Mouse (Mus musculus) c-Kit-positive CD71-negative TER-119-negative erythroid progenitor cells, embryonic 14.5 days (primary cell): ENCODE measurements around the gene Zfp213.

Experiments used
- DNase-seq: peaks from one replicate; pipeline ENCODE4 v3.0.0-alpha.2; 2013; ENCODE audit warnings: low read depth

Gene Zfp213

DNA sequence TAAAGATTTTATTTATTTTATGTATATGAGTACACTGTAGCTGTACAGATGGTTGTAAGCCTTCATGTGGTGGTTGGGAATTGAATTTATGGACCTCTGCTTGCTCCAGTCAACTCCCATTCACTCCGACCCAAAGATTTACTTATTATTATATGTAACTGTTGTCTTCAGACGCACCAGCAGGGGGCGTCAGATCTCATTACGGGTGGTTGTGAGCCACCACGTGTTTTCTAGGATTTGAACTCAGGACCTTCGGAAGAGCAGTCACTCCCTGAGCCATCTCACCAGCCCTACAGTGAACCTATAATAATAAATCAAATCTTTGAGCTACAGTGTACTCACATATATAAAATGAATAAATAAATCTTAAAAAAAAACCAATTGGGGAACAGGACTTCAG lies 8.0 kb upstream of the Zfp213 start:
- DNase-seq: no peak

DNA sequence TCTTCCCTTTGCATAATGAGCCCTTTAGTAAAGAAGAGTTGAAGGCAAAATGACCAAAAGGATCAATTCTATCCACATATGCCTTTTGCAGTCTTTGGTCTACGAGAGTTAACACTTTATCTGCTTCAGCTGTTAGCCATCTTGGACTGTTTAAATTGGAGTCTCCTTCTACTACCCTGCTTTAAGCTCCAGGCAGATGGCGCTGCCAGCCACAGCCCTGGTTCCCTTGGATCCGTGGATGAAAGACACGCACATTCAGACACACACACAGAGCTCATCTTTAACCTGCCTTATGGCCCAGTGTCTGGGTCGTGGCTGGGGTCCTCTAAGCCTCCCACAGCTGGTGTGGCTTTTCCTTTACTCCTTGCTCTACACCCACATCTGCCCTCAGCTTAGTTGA lies 7.0 kb upstream of the Zfp213 start:
- DNase-seq: no peak

DNA sequence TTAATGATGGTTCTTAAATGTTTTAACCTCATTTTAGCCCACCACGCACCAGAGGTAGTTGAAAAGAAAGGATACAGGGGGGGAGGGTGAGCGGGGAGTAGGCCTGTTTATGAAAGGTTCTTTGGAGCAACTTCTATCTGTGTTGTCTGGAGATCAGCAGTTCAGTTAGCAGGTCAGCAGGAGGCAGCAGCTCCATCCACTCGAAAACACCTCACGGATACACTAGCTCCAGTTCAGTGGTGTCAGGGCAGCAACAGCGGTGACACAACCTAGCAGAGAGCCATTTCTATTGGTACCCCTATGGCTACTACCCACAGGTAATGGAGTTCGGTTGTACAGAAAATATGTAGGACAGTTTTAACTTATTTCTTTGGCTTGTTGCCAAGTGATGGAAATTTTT lies 6.0 kb upstream of the Zfp213 start:
- no peak for DNase-seq

DNA sequence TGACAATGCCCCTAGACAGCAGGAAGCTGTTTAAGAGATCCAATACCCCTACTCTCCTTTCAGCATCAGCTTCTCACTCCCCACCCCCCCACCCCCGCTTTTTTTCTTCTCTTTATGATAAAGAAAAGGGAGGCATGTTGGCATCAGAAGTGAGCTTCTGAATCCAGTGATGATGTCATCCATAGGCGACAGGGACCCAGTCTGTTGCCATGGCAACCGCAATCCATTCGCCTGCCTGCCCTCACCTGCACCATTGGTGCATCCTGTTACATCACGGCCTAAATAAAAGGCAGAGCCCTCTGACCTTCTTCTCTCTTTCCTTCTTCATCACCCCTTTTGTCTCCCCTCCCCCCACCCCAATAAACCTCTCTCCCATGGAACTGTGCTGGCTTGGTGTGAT lies 4.3 kb upstream of the Zfp213 start:
- no peak for DNase-seq

DNA sequence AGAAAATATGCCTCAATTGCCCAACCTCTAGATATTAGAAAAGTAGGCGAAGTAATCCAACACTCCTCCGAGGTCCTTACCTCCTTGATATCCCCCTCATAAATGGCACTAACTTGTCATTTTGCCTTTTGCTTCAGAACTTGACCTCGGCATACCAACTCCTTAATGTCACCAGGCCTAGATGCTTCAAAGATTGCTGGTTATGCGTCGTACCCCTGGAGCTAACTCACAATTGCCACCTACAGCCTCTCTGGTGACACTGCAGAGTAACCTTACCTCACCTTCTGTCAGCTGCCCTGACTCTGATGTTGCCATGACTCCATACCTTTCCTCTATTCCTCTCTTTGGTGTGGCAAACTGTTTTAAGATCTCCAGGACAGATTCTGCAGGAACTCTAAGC lies 2.7 kb upstream of the Zfp213 start:
- no peak for DNase-seq

DNA sequence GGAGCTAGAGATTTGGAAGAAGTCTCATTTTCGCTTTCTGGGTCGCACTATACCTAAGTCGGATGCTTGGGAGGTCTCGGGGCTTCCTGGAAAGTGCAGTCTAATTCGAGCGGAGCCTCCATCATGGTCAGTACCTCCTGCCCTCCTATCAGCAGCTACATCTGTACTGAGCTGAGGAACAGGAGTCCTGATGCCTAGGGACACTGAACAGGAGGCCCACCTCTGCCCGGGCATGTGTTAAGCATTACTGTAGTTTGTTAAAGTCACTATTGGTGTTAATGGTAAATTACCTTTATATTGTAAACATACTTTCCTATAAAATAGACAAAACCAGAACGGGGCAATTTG lies 304 bp upstream of the Zfp213 start:
- no peak for DNase-seq

DNA sequence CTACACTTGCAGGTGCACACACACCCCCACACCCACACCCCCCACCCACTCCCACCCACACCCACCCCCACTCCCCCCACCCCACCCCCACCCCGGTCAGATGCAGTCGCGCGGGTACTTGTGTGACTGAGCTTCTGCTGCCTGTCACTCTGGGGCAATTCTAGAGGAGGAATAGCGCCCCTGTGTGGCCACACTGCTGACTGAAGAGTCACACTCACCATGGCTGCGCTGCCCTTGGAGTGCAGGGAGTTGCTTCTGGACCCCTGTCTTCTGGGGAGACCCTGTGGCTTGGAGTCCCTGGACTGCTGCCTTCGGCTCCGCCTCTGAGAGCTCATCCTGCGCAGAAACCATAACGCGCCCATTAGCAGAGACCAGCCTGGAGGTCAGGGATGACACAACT lies 4.3 kb downstream of the Zfp213 start:
- DNase-seq: no peak

DNA sequence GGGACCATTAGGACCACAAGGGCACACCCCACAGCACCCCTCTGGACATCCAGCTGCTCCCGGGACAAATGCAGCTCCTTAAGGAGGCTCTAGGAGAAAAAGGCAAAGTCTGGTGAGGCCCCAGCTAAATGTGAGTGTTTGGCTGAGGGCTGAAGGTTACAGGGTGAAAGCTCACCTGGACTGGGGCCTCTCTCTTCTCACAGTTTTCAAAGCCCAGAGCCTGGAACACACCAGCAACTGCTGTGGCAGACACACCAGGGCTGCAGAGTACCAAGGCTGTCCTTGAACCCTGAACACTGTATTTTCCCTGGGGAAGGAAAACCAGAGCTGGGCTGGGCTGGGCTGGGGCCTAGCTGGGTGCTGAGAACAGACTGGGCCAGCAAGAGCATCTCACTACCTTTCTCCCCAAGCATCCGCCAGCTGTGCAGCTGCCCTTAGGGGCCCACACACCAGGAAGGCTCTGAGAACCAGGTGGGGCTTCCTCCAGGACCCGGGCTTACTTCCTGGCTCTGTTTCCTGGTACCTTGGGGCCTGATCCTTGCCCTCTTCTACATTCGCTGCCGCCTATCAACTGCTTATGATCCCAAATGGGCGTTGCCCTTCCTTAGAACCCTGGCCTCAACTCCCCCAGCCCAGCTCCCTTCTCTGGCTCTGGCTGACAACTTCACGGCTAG lies 8.7 kb downstream of the Zfp213 start:
- DNase-seq: no peak

DNA sequence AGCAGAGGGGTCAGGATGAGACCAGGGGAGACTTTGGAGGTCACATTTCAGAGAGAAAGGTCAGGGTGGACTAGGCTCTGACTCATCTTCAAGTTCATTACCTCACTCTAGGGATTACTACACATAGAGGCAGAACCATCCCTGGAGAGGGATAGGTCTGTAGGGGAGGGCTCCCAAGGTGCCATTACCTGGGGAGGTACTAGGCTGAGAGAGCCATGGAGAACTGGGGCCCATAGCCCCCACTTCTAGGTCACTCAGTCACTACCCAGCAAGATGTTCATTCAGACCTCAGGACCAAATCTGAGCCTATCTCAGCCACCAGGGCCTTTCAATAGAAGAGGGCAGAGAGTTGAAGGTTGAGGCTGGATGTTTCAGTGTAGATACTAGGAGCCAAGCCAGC lies 9.7 kb downstream of the Zfp213 start:
- no peak for DNase-seq

DNA sequence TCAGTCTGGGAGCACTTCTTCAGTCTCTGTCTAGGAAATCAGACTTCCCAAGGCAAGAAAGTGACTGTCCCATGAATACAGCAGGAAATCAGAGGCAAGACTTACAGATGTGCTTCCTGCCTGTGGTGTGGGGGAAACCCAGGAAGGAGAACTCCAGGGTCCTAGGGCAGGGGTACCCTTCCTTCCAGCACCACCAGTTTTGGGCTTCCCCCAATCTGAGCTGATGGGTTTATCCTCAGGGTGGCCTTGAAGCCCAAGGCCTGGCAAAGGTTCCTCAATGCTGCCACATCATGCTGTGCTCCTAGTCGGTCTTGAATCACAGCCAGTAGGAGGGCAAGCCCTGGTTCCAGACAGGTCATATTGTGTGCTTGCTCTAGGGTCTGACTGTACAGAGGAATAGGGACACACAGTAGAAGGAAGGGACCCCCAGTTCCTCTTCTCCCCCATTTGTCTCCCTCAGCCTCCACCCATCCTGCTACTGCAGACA lies 10.4 kb downstream of the Zfp213 start:
- no peak for DNase-seq

DNA sequence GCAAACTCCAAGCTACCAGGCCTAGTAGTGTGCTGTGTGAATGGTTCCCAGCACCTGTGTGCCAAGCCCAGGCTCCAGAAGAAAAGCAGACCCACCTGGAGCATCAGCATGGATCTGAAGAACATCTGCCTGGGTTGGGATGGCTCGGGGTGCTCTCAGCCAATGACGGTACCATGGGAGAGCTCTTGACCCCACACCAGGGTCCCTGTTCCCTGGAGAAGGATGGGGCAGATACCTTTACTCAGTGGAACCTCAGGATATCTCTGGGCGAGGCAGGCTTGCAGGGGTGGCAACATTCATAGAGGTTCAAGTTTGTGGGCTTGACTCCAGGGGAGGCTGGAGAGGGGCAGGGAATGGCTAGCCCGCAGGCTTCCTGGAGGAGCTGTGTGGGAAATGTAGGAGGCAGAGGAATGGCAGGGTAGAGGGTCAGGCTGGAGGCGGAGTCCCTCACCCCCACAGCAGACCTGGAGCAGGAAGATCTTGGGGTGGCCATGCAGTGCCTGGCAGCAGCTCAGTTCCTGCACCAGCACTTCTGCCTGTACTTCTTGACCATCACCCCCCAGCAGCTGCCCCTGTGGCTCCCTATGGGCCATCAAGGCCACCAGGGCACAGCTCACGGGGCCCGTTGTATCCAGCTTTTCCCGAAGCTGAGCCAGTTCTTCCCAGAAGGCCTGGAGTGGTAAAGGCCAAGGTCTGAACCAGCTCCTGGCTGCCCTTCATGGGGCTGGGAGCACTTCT lies 11.0 kb downstream of the Zfp213 start:
- DNase-seq: no peak

DNA sequence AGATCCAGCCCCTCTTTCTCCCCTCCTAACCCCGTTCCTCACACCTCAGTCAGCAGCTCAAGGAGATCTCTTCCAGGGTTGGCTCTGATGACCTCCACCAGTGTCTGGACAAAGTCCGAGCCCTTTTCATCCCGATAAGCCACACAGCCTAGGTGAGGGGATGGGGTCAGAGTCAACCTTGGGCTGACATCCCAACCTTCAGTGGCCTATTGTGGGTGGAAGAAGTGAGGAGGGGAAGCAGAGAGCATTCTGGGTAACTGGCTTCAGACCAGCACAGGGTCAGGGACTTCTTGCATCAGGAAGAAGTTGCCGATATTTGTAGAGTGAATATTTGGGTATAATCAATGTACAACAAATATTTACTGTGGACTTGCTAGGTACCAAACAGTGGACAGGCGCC lies 12.1 kb downstream of the Zfp213 start:
- no peak for DNase-seq

DNA sequence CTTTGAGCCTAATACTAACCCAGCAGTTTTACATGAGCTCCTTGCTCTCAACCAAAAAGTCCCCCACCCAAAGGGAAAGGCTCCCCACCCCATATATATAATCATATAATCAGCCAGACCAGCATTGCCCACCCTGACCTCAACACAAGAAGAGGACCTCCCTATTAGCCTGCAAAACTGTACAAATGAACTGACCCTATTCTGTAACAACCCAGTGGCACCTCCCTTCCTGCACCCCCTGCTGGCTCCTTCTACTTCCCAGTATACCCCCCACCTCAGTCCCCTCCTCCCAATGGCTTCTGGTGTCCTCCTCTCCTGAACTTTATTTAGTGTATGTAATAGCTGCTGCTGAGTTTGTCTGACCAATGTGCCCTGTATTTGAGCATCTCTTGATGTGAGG lies 12.6 kb downstream of the Zfp213 start:
- no peak for DNase-seq

DNA sequence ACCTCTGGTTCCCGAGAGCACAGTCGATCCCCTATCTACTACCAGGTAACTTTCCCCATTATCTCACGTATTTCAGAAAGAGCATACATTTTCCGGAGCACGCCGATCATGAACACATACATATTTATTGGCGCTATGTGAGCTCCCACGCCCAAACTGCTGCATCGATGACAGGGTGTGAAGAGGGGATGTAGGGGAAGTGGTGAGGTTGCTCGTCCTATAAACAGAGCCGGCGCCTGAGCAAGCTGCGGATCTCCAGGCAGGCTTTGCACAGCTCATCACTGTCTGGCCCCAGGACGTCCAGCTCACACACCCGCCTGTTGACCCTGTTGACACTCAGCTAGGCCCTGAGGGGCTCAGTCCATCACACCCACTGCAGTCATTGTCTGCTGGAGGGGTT lies 13.2 kb downstream of the Zfp213 start:
- no peak for DNase-seq

DNA sequence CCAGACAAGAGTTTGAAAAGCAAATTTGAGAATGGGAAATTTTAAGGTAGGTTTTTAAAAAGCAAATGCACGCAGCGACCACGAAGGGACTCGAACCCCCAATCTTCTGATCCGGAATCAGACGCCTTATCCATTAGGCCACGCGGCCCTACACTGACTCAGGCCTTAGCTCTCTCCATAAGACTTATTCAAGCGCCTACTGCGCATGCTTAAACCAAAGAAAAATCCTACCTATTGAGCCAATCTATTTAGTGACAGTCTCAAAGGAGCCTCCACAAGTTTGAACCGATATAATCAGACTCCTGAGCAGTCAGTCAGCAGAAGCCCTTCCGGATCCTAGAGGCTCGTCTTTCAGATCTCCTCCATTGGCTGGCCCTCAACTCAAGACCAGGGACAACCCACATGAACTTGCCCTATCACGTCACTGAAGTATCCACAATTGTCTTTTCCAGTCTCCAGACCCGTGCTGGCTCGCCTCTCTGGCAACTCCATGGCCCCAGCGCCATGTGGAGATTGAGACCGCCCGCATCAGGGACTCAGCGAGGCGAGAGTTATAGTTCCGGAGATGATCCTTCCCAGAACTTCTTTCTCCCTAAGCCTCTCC lies 13.7 kb downstream of the Zfp213 start:
- no peak for DNase-seq

DNA sequence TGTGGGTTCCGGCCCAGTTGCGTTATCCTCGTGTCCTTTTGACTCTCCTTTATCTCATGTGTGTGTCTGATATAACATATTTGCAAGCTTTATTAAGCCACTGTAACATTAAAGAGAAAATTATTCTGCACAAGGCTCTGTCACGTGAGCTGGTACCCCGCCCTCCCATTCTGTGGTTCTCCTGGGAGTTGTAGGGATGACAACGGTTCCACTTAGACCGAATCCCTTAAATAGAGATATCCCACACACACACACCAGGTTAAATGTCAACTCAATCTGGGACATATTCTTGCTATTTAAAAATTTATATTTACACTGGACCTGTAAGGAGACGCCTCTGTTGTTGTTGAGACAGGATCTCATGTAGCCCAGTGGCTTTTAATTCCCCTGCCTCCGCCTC lies 14.6 kb downstream of the Zfp213 start:
- no peak for DNase-seq

DNA sequence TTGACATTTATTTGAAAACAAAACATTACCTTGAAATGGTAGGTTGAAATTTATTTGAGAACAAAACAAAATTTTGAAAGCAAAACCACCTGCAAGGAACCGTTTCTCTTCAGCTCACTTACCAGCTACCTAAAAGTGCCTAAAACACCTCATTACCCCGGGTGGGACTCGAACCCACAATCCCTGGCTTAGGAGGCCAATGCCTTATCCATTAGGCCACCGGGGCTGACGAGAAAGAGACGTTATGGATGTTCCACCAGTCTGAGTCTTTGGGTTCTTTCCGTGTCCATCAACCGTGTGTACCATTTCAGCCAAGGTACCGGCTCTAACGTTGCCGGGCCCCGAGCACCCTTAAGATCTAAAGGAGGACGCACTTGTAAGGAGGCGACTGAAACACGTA lies 15.4 kb downstream of the Zfp213 start:
- DNase-seq: peak; percentile 86

DNA sequence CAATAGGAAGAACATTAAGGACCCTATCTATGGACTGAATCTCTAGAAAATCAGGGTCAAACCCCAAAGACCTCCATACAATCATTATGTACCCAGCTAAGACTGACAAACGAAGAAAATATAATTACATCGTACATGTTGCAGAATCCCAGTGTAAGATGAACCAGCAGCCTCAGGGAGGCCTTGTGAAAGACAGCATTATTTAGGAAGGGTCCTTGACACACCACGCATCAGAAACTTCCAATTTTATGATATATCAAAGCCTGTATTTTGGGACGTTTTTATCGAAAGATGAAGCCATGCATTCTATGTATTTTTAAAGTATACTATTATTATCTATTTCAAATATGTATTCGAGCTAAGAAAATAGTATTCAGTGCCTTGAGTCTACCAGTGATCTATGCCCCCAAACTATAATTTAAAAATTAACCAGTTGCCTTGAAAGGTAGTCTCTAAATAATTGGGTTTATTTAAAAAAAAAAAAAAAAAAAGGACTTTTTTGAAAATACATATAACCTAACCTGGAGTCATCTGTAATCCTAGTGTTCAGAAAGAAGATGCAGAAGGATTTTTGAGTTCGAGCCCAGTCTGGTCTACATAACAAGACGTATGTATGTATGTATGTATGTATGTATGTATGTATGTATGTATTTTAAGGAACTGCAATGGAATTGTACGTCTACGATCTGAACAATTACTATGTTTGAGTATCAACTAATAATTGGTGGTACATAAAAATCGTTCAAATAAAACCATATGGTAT lies 16.2 kb downstream of the Zfp213 start:
- no peak for DNase-seq

DNA sequence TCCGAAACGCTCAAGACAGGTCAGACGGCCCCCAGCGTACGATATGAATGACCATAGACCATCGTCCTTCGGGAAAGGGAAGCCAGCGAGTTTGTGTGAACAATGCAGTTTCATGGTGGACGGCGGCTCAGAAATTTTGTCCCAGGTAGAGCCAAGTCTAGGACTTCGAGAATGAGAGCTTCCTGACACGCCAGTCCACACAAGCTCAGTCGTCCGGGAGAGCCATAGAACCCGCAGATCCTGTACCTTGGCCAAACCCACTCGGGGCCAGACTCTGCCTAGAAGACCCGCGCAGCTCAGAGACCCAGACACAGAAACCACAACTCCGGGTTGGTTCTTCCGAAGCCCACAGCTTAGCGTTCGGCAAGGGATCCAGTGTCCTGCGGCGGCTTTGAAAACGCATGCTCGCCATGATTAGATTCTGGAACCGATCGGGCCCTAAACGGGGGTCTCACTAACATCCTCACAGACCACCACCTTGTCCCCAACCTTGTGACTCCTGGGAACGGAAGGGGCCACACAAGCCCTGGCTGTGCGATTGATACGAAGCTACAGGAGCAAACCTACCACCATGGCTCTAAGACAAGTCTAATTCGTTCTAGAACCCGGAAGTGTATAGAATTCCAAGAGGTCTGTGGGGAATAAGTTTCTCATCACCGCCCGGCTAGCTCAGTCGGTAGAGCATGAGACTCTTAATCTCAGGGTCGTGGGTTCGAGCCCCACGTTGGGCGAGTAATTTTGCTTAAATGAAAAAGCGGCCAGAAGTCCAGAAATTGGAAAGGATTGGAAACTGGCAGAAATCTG lies 17.1 kb downstream of the Zfp213 start:
- no peak for DNase-seq

DNA sequence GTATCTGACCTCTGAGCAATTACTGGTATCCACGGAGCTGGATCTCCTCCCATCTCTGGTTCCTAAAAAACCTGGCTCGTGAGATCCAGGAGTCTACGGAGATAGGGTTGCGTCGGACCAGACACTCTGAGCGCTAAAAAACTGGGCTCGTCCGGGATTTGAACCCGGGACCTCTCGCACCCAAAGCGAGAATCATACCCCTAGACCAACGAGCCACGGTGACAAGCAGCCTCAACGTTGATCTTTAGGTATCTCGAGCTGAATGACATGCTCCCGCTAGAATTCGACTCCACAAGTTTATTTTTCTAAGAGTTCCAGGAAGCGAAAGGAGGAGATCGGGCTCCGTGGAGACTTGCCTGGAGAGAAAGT lies 17.7 kb downstream of the Zfp213 start:
- no peak for DNase-seq

DNA sequence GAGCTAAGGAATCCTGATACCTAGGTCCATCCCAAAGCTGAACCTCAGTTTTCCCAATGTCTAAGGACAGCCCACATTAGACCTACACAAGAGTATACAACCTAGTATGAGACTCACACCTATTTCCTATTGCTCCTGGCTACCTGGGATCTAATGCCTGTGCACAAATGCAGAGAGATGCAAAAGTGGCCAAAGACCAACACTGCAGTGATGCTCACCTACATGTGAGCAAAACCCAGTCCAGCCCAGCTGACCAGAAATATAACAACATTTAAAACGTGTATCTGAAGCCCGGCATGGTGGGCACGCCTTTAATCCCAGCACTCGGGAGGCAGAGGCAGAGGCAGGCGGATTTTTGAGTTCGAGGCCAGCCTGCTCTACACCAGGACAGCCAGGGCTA lies 18.2 kb downstream of the Zfp213 start:
- no peak for DNase-seq

DNA sequence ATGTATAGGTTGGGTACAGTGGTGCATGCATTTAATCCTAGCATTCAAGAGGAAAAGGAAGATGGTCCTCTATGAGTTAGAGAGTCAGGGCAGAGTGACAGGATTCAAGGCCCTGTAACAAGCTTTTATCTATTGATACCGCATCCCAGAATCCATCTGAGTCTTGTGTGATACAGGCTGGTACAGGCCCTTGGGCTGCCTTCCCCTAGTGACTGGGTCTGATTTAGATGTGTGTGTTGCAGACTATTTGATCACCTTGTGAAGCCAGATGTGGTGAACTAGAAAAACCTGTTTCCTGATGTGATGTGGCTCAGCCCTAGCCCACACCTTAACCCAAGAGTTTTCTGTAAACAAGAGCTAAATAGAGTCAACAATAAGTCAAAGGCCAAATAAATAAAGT lies 19.3 kb downstream of the Zfp213 start:
- no peak for DNase-seq
